Mouse (Mus musculus): ENCODE data around the gene Haspin.
"Not testable (repeated sequence)": the region's sequence is repeated elsewhere in the genome, so short reads cannot be mapped to it uniquely, and the experiment has no call there.

The Haspin gene

DNA sequence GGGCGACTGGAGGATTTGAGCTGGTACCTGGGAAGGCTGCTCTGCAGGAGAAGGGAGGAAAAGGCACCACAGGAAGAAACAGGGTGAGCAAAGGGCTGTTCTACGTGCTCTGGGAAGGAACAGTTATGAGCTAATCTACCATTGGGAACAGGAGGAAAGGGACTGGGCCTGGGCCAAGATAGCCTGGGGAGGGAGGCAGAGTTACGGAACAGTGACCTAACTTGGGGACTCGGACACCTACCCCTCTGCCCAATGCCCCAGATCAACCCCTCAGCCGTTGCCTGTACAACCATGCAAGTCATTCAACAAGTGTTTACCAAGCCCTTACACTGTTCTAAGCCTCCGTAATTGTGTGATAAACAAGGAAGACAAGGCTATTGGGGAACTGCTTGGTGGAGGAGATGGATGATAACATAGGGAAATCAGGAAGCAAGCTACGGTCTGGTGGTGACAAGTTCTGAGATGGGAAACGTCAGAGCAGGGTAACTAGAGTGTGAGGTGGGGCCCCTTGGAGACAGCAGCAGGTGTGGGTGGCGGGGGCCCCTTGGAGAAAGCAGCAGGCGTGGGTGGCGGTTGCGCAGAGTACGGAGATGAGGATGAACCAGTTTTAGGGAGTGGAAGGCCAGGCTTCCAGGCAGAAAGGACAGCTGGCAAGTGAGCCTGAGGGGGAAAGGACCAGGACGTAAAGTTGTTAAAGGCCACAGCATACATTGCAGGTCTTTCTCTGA, 29.0 kb downstream of the Haspin start:
- POLR2A ChIA-PET: interaction anchor here in 2 of 4 experiments (0.7 to 2.7 kb wide), 7 partner anchors 8 to 90 kb away, joined by 3 to 7 read pairs (median 3); partner anchors contain the start of genes Ctns (in 1 of the 2), Ncbp3 (in 1 of the 2) and Shpk (in 1 of the 2)
- CTCF ChIA-PET: interaction anchor here in 2 of 4 experiments (0.5 to 1.2 kb wide), 5 partner anchors 11 to 102 kb away, joined by 3 to 4 read pairs (median 3); no protein-coding TSS in a partner anchor

DNA sequence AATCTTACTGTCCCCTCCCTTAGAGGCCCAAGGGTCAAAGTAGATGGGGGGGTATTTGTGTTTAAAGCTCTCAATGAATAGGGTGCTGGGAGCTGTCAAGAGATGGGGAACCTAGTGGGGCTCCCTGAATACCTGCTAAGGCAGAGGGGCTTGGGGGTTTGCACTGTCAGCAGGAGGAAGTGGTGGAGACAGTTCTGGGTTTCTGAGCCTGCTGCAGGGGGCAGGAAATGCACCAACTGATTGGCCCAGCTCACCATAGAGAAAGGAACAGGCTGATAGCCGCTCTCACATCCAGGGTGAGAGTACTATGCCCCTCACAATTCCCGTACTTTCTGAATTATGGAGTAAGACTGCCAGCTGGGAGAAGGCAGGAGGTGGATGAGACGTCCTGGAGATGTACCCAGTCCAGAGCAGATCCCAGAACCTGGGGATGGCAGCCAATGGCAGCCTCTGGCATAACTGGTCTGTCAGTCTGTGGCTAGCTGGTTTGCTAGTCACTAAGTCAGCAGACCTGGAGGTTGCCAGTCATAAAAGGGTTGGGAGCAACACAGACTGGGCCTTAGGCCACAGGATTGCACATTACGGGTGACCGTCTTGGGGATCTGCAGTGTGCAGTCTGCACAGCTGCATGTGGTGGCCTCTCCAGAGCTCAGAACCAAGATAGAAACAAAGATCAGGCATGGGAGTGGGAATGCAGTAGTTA, 29.7 kb downstream of the Haspin start:
- POLR2A ChIA-PET: interaction anchor here in 1 of 4 experiments (0.7 to 1.1 kb wide), 4 partner anchors 9 to 36 kb away, joined by 3 read pairs; no protein-coding TSS in a partner anchor
- CTCF ChIA-PET: interaction anchor here in 2 of 4 experiments (0.9 to 1.2 kb wide), 3 partner anchors 12 to 101 kb away, joined by 3 to 4 read pairs (median 3); no protein-coding TSS in a partner anchor

DNA sequence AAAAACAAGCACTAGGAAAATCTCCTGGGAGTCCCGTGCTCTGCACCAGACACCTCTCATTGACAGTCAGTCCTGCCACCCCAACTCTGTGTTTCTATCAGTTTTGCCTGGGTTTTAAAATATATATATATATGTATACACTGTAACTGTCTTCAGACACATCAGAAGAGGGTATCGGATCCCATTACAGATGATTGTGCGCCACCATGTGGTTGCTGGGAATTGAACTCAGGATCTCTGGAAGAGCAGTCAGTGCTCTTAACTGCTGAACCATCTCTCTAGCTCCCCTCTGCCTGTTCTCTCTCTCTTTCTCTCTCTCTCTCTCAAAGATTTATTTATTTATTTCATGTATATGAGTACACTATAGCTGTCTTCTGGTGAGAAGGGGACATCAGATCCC, 30.7 kb downstream of the Haspin start:
- CTCF ChIA-PET: interaction anchor here in 2 of 4 experiments (0.6 to 2.0 kb wide), 3 partner anchors 9 to 166 kb away, joined by 3 to 9 read pairs (median 4); no protein-coding TSS in a partner anchor
- POLR2A ChIA-PET: not testable (repeated sequence)

DNA sequence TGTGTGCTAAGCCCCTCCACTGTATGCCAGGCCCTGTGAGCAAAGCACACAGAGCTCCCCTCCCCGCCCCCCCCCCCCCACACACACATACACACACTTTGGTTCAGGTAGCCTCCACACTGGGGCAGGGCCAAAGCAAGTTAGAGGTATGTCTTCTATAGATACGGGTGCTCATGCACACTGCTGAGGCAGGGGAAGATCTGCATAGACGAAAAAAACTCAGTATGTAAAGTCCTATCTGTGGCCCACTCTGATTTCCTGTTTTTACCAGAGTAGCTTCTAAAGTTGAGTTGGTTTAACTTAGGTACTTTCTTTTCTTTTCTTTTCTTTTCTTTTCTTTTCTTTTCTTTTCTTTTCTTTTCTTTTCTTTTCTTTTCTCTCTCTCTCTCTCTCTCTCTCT, 32.8 kb downstream of the Haspin start:
- CTCF ChIA-PET: interaction anchor here in 1 of 4 experiments (0.6 kb wide), 1 partner anchor 98 kb away, joined by 4 read pairs; no protein-coding TSS in a partner anchor

DNA sequence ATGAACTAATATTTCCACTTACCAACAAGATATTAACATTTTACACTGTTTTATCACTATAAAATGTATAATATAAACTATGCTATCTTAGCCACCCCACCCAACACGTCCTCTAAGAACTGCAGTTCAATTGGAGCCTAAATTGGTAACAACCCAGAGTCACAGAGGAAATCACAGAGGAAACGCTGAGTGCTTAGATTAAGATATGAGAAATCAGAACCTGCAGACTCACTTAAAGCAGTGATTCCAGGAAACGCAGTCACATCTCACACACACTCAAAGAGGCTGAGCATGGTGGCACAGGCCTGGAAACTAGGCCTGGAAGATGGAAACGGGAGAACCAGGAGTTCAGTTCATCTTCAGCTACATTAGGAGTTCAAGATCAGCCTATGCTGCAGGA, 36.8 kb downstream of the Haspin start:
- POLR2A ChIA-PET: no interaction called here

More for the DNA sequence above, 32.8 kb downstream of the Haspin start:
- POLR2A ChIA-PET: interaction anchor here in 2 of 4 experiments (1.3 to 1.5 kb wide), 2 partner anchors 33 to 106 kb away, joined by 3 to 5 read pairs; partner anchors contain the start of genes Haspin (in 1 of the 2) and P2rx1 (in 1 of the 2)

DNA sequence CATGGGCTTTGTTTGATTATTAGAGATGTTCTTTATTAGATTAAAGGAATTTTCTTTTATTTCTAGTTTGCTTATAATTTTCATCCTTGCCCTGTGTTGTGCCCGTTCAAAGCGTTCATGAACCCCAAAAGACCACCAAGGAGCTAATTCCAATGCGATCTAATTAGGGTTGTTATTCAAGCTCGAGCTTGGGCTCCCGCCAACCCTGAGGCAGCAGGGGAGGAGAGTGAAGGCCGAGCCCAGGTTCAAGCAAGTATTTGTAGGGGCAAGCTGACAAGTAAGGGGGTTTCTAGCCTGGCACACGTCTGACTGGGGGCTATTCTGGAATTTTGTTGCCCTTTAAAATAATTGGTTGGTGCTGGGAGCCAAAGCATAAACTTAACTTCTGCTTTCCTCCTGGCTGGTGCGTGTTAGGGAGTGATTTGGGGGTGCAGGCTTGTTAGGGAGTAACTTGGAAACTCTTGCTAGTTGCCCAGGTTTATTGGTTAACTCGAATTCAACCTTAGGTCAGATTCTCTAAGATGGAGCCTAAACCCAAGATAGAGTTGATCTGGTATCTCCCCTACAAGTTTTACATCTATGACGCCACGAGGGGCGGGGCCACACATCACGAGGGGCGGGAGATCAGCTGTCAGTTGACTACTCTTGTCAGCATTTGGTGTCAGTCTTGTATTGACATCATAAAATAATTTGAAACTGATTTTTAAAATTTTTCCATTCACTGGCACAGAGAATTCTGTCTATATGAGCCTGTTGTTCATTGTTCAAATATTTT, 37.9 kb downstream of the Haspin start:
- CTCF ChIA-PET: no interaction called here

More for the DNA sequence above, 36.8 kb downstream of the Haspin start:
- CTCF ChIA-PET: no interaction called here

DNA sequence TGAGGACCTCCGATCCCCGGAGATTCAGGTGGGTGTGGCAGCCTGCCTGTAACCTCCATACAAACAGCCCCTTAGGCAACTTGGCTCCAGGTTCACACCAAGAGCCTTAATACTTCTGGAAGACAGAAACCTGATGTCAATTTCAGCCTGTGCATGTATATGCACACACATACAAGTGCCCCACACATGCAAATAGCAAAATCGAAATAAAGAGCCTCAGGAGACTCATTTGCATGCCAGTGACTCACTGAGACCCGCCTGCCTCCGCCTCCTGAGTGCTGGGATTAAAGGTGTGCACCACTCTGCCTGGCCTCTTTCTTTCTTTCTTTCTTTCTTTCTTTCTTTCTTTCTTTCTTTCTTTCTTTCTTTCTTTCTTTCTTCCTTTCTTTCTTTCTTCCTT, 39.2 kb downstream of the Haspin start:
- ChIA-PET CTCF (no interaction called here), POLR2A (no interaction called here)

More for the DNA sequence above, 37.9 kb downstream of the Haspin start:
- POLR2A ChIA-PET: interaction anchor here in 1 of 4 experiments (0.7 kb wide), 1 partner anchor 65 kb away, joined by 3 read pairs; no protein-coding TSS in a partner anchor

DNA sequence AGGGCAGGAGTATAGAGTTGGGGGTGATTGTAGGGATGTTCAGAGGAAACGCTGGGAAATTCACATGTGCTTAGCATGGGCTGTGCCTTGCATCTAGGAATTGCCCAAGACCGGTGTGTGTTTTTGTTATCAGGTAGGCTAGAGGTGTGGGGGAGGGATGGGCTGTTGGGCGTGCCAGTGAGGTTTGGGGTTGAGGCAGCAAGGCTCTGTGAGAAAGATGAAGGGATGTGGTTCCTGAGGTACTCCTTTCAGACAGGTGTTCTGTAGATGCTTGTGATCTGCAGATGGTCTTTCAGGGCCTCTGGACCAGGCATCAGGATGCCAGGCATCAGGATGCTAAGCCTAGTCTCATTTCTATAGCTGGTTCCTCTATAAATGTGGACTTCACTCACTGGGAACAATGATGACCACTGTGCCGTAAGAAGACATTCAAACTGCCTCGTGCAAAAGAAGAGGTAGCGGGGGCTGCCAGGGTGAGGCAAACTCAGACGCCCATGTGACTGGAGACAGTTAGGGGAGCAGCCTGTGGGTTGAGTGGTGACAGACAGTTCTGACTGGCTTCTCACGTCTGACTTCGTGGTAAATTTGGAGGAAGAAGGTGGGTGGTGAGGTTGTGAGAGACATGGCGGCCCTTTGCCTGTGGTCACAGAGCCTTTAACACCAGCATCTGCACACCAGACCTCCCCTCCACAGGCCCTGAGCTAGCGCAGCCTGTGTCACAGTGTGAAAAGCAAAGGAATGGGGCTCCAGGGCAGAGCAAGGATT, 43.7 kb downstream of the Haspin start:
- ChIA-PET CTCF (interaction anchor here in 1 of 4 experiments (1.3 kb wide), 1 partner anchor 87 kb away, joined by 4 read pairs; no protein-coding TSS in a partner anchor), POLR2A (interaction anchor here in 1 of 4 experiments (0.9 to 1.5 kb wide), 2 partner anchors 14 to 47 kb away, joined by 3 to 4 read pairs; partner anchors contain the start of gene Ncbp3)

DNA sequence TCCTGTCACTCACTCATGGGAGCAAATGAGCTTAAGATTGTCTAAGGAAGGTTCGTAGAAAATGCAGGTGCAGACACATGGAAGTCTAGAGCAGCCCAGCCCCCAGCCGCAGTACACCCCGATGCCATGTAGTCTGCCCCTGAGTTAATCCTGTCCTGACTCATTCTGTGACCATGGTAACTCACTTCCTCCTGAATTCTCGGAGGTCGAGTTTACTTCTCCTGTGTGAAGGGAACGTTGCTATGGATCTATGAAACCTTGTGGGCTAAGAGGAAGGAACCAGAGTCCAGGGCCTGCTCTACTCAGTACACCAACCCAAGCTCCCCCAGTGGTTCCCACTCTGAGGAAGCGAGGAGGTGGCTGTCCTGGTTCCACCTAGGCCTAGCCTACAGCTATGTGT, 45.2 kb downstream of the Haspin start:
- ChIA-PET POLR2A (no interaction called here), CTCF (interaction anchor here in 1 of 4 experiments (0.6 kb wide), 1 partner anchor 356 kb away, joined by 3 read pairs; no protein-coding TSS in a partner anchor)

DNA sequence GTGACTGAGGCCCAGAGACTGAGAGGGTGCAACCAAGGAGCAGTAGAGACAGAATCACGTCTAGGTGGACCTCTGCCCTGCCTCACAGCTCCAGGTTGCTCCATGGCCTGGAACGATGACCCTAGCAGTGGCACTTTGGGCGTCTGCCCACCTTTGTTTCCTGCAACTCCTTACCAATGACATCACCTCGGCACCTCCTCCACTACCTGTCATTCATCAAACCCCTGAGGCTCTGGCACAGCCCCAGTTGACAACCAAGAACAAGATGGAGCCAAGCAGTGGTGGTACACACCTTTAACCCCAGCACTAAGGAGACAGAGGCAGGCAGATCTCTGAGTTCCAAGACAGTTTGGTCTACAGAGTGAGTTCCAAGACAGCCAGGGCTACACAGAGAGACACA, 46.0 kb downstream of the Haspin start:
- POLR2A ChIA-PET: interaction anchor here in 1 of 4 experiments (0.9 kb wide), 1 partner anchor 15 kb away, joined by 3 read pairs; no protein-coding TSS in a partner anchor
- CTCF ChIA-PET: no interaction called here

DNA sequence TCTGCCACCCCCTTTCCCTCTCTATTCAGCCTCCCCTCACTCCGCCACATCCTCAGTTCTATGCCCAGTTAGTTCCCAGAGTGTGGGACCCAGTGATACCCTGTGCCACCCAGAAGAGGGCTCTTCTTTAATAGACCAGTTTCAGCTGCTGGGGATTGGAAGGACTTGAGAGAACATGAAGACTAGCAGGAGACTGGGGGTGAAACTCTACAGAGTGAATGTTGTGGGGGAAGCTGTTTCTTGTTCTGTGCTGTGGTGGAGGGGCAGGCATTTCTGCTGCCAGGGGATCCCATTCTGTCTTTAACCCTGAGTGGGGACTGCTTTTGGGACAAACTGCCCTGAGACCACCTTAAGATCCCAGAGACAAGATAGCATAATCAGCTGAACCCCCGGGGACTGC, 47.3 kb downstream of the Haspin start:
- CTCF ChIA-PET: no interaction called here
- POLR2A ChIA-PET: interaction anchor here in 1 of 4 experiments (1.4 kb wide), 1 partner anchor 19 kb away, joined by 3 read pairs; no protein-coding TSS in a partner anchor

DNA sequence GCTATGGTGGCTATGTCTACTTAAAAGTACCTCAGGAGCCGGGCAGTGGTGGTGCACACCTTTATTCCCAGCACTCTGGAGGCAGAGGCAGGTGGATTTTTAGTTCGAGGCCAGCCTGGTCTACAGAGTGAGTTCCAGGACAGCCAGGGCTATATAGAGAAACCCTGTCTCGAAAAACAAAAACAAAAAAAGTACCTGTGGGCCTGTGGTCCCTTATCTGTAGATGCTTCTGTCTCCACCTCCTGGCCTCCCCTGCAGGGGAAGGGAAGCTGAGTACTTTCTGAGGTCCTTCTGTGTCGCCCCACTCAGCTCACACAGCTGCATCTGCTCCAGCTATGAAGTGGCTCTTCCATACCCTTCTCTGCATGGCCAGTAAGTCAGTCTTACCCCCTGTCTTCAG, 47.8 kb downstream of the Haspin start, which contains the start of gene Itgae:
Gene Itgae, plus strand, starts transcription at position 301 of the 400 bp plus-strand sequence.
- CTCF ChIA-PET: interaction anchor here in 1 of 4 experiments (0.6 to 1.3 kb wide), 3 partner anchors 14 to 450 kb away, joined by 3 to 6 read pairs (median 3); no protein-coding TSS in a partner anchor
- POLR2A ChIA-PET: interaction anchor here in 1 of 4 experiments (1.4 kb wide), 1 partner anchor 19 kb away, joined by 3 read pairs; no protein-coding TSS in a partner anchor

DNA sequence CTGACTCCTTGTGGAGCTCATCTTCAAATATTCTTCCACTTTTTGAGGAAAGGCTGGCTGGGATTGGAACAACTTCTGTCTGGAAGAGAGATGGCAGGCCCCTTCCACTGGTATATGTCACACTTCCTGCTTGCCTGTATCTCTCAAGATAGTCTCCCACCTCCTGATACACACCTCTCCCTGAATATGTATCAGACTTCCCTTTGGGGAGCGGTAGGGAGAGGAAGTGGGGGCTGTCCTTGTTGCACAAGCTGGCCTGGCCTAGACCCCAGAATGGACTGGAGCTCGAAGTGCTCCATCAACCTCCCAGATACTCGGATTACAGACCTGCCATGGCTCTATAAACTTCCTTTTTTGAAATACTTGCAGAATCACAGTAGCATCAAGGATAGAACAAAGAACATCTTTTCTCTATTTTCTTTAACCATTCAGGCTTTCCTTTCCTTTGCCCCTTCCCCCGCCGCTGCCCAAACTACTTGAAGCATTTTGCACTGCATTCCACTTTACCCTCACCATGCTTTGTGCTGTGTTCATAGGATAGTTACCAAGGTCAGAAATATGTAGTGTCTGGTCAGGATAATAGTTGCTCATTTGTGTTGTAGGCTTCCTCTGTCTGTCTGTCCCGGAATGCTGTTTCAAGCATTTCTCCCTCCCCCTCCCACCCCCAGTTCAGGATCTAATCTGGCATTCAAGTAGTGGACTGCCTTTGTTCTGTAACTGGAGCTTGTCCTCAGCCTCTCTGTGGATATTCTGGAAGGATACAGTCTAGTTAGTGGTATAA, 50.2 kb downstream of the Haspin start:
- CTCF ChIA-PET: interaction anchor here in 2 of 4 experiments (0.6 to 1.3 kb wide), 4 partner anchors 9 to 58 kb away, joined by 3 to 5 read pairs (median 4); no protein-coding TSS in a partner anchor

More for the DNA sequence above, 50.2 kb downstream of the Haspin start:
- POLR2A ChIA-PET: interaction anchor here in 2 of 4 experiments (0.7 to 0.9 kb wide), 2 partner anchors 11 to 31 kb away, joined by 3 read pairs; no protein-coding TSS in a partner anchor
